Mouse (Mus musculus): ENCODE data around the gene Gm10160. TPM values are rescaled to one million over a fixed set of nuclear protein-coding genes. Genes with fewer than 3 reads are reported as not detected.

Gm10160 gene
- polyA plus RNA-seq (2012; ENCODE audit: low replicate concordance): not detected in 2 replicates

DNA sequence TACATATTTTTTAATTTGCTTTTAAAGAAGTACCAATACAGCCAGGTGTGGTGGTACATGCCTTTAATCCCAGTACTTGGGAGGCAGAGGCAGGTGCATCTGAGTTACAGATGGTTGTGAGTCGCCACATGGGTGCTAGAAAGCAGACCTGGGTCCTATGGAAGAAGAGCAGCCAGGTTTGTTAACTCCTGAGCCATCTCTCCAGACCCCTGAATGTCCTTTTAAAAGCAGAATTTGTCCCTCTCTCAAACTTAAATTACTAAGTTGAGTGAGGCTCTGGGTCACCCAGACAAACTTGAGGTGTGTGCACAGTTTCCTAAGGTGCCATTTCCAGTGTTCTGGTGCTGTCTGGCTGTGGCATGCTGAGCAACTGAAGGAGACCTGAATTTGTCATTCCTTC is at the start of gene Gm10160:
Gene Gm10160, minus strand, starts transcription at position 101 of the 400 bp plus-strand sequence.

DNA sequence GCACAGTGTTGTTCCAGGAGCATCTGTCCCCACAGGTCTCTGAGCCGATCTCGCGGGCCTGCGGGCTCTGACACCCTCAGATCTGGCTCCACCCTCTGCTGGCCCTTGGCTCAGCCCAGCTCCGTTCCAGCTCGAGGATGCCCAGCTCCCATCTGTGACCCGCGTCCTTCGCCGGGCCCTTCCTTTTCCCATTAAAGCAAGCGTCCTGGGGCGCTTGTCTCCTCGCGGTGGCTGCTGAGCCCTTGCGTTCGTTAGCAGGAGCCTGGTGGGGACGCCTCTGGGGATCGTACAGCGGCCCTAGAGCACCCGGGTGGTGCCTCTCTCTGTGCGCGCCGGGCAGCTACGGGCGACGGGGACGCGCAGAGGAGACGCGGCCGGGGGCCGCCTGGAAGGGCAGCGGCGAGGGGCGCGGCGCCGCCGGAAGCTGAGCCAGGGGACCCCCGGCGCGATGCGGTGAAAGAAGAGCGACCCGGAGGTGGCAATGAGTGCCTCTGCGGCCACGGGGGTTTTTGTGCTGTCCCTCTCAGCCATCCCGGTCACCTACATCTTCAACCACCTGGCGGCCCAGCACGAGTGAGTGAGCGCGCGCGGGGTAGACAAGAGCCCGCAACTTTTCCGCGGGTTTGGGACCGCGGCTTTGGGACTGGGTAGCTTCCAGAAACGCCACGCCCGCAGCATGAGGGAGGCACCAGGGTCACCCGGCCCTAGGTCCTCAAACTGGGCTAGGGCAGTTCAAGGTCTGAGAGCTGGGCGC is 3.6 kb upstream of the Gm10160 start, which contains the start of gene Tm6sf1:
Gene Tm6sf1, plus strand, starts transcription at position 34 of the 754 bp plus-strand sequence.

DNA sequence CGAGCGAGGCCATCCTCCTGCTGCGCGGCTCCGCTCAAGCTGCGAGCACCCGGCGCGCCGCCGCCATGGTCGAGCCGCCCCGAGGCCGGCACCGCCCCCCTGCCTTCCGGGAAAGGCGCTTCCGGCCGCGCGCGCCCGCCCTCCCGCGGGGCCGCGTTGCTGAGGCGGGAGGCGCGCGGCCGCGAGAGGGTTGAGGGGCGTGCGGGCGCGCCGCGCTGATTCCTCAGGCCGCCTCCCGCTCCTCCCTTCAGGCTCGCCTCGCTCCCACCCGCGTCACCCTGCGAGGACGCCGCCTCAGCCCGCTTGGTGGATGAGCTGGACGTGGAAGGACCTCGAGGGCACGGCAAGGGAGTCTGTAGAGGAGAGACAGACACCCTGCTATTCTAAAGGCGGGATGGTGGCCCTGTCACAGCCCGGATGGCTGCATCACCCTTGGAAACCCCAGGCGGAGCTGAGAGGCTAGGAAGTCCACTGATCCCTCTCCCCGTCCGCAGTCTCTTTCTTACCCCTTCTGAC is 26.2 kb downstream of the Gm10160 start, which contains the start of gene Btbd1:
Gene Btbd1, minus strand, starts transcription at position 53 of the 516 bp plus-strand sequence.

Other genes starting within 250 kb of the Gm10160 start
- 0.17 and 0.23 TPM in 2 replicates for gene Homer2, start 148.3 kb downstream of the Gm10160 start, polyA plus RNA-seq (2012; ENCODE audit: low replicate concordance)
- gene Ramac, start 92.9 kb downstream of the Gm10160 start, polyA plus RNA-seq (2012; ENCODE audit: low replicate concordance): 7.6 and 17.5 TPM in 2 replicates
- 15.9 and 21.6 TPM in 2 replicates for gene 3110040N11Rik, start 66.3 kb downstream of the Gm10160 start, polyA plus RNA-seq (2012; ENCODE audit: low replicate concordance)
- gene Btbd1, start 26.4 kb downstream of the Gm10160 start, polyA plus RNA-seq (2012; ENCODE audit: low replicate concordance): 11.1 and 14.1 TPM in 2 replicates
- 98.6 and 153 TPM in 2 replicates for gene Tm6sf1, start 3.2 kb upstream of the Gm10160 start, polyA plus RNA-seq (2012; ENCODE audit: low replicate concordance)
- 0.81 and 0.90 TPM in 2 replicates for gene Hdgfl3, start 78.7 kb upstream of the Gm10160 start, polyA plus RNA-seq (2012; ENCODE audit: low replicate concordance)
- gene Bnc1, start 136.5 kb upstream of the Gm10160 start, polyA plus RNA-seq (2012; ENCODE audit: low replicate concordance): not detected in 2 replicates